Mouse (Mus musculus): ENCODE data around the gene Vps53.

DNA sequence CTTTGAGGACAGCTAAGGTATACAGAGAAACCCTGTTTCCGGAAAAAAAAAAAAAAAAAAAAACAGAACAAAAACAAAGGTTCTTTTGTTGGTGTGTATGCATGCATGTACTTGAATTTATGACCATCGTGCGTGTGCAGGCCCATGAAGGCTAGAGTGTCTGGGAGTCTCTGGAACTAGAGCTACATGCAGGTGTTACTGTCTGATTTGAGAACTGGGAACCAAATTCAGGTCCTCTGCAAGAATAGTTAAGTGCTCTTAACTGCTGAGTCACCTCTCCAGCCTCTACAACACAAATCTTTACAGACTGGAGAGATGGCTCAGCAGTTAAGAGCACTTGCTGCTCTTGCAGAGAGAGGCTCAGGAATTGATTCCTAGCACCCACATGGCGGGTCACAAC is 163.6 kb downstream of the Vps53 start:
- TF ChIP-seq CTCF (IDR thresholded peaks at IDR 0.05; ENCODE audit: insufficient read depth, low read length) (no peak), POLR2A (IDR thresholded peaks at IDR 0.05; ENCODE audit: borderline replicate concordance, extremely low read depth, low read depth, low read length) (no peak)

Measured in lung, adult 2 months (tissue).